Mouse (Mus musculus) myocyte (in vitro differentiated cells): Measurements from ENCODE around the gene Stox1. TPM values are rescaled to one million over a fixed set of nuclear protein-coding genes. Genes with fewer than 3 reads are reported as not detected.
"Not testable (repeated sequence)": the region's sequence is repeated elsewhere in the genome, so short reads cannot be mapped to it uniquely, and the experiment has no call there.

Source experiments
- H3K27me3 ChIP-seq: one replicate; pipeline ENCODE4 v1.6.1; 2011; ENCODE audit not compliant: control insufficient read depth, insufficient read depth, insufficient read length
- H3K36me3 ChIP-seq: one replicate; pipeline ENCODE4 v1.6.1; 2011; ENCODE audit not compliant: control insufficient read depth, insufficient read depth
- H3K4me2 ChIP-seq: one replicate; pipeline ENCODE4 v1.6.1; 2011; ENCODE audit warnings: low read depth, control low read depth
- H3K4me3 ChIP-seq: one replicate; pipeline ENCODE4 v1.5.1; 2011; ENCODE audit warnings: mild to moderate bottlenecking, control low read depth, moderate library complexity
- H3K79me2 ChIP-seq: one replicate; pipeline ENCODE4 v1.6.1; 2011; ENCODE audit not compliant: control insufficient read depth, insufficient read depth
- H3ac ChIP-seq: one replicate; pipeline ENCODE4 v1.6.1; 2011; ENCODE audit not compliant: control insufficient read depth, insufficient read length
- CEBPB ChIP-seq: IDR thresholded peaks from 2 replicates; pipeline ENCODE4 v1.6.1; 2011; ENCODE audit warnings: mild to moderate bottlenecking, moderate library complexity; ENCODE audit not compliant: poor library complexity, insufficient read depth, severe bottlenecking
- E2F4 ChIP-seq: IDR thresholded peaks from one replicate; pipeline ENCODE4 v1.6.1; 2011; ENCODE audit warnings: mild to moderate bottlenecking, control low read depth, moderate library complexity; ENCODE audit not compliant: insufficient read depth
- MAX ChIP-seq: IDR thresholded peaks from one replicate; pipeline ENCODE4 v1.6.1; 2011; ENCODE audit warnings: low read depth, mild to moderate bottlenecking, control low read depth
- MYOD1 ChIP-seq, 3 experiments: IDR thresholded peaks; one replicate each; pipeline ENCODE4 v1.6.1; 2011; ENCODE audit warnings: control low read depth in 2 of 3, low read depth in 2 of 3, mild to moderate bottlenecking in 2 of 3, moderate library complexity in 1 of 3; ENCODE audit not compliant: insufficient read length in 2 of 3, control insufficient read depth in 1 of 3
- MYOG ChIP-seq, 3 experiments: IDR thresholded peaks; one replicate each; pipeline ENCODE4 v1.6.1; 2011; ENCODE audit warnings: control low read depth in 2 of 3, low read depth in 2 of 3, mild to moderate bottlenecking in 2 of 3; ENCODE audit not compliant: insufficient read length in 2 of 3, control insufficient read depth in 1 of 3, insufficient read depth in 1 of 3
- POLR2A ChIP-seq: IDR thresholded peaks from one replicate; pipeline ENCODE4 v1.6.1; 2011; ENCODE audit warnings: low read depth, mild to moderate bottlenecking, control low read depth, moderate library complexity; ENCODE audit not compliant: insufficient read length
- POLR2AphosphoS2 ChIP-seq: IDR thresholded peaks from one replicate; pipeline ENCODE4 v1.6.1; 2011; ENCODE audit warnings: low read depth, control low read depth; ENCODE audit not compliant: insufficient read length
- REST ChIP-seq: IDR thresholded peaks from one replicate; pipeline ENCODE4 v1.6.1; 2011; ENCODE audit warnings: mild to moderate bottlenecking, control low read depth, moderate library complexity; ENCODE audit not compliant: insufficient read depth, insufficient read length
- SRF ChIP-seq: IDR thresholded peaks from one replicate; pipeline ENCODE4 v1.6.1; 2011; ENCODE audit warnings: low read depth; ENCODE audit not compliant: control insufficient read depth, insufficient read length
- TCF12 ChIP-seq: IDR thresholded peaks from one replicate; pipeline ENCODE4 v1.6.1; 2011; ENCODE audit warnings: mild to moderate bottlenecking, control low read depth; ENCODE audit not compliant: poor library complexity, insufficient read depth, severe bottlenecking
- TCF3 ChIP-seq: IDR thresholded peaks from one replicate; pipeline ENCODE4 v1.6.1; 2011; ENCODE audit warnings: low read depth, control low read depth; ENCODE audit not compliant: insufficient read length
- USF1 ChIP-seq: IDR thresholded peaks from one replicate; pipeline ENCODE4 v1.6.1; 2011; ENCODE audit warnings: low read depth, mild to moderate bottlenecking, control low read depth, moderate library complexity
- polyA plus RNA-seq: library from polyadenylated mRNA; unstranded; fragments of >200 nt; fragmentation: generic; extraction: Trizol; gene quantifications from one replicate; pipeline ENCODE4 v1.2.1, GENCODE M21; 2012; ENCODE audit warnings: missing spikeins

Gene Stox1
- polyA plus RNA-seq, 1 experiment, result not detected

DNA sequence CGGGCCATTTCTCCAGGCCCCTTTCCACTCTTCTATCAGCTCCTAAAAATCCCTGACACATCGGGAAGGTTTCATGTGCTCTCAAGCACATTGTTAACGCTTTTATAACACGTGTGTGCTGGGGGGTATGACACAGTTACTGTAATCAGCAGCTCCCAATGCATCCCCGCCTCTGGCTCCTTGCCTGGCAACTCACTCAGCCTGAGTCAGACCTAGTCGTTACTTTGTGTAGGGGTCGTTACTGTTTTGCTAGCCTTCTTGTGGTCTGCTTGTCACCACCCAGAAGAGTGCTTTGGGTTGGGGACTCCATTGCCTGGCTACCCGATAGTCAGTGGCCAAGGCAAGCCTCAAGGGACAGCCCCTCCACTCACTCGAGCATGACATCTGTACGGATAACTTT is 4.9 kb upstream of the Stox1 start:
- peaks cover 5% of the 10 kb centered on the region for H3K27me3 ChIP-seq
- TF ChIP-seq E2F4, result no peak
- TF ChIP-seq USF1, result no peak
- no peak for TF ChIP-seq MYOG (IDR thresholded peaks at IDR 0.05; ENCODE audit: control insufficient read depth in 1 of 3, insufficient read depth in 1 of 3, insufficient read length in 2 of 3, low read depth in 2 of 3)
- no peak for TF ChIP-seq TCF3
- no peak for TF ChIP-seq CEBPB
- TF ChIP-seq POLR2A, result no peak
- TF ChIP-seq TCF12, result no peak
- TF ChIP-seq POLR2AphosphoS2, result no peak
- TF ChIP-seq SRF, result no peak
- no peak for TF ChIP-seq MAX
- TF ChIP-seq REST, result no peak
- no peak for TF ChIP-seq MYOD1 (IDR thresholded peaks at IDR 0.05; ENCODE audit: control insufficient read depth in 1 of 3, insufficient read length in 2 of 3, low read depth in 2 of 3)
- no peak overlapping the region for H3ac ChIP-seq
- no peak overlapping the region for H3K4me2 ChIP-seq
- no peaks in the 10 kb centered on the region for H3K36me3 ChIP-seq
- no peaks in the 10 kb centered on the region for H3K79me2 ChIP-seq
- no peak overlapping the region for H3K4me3 ChIP-seq

DNA sequence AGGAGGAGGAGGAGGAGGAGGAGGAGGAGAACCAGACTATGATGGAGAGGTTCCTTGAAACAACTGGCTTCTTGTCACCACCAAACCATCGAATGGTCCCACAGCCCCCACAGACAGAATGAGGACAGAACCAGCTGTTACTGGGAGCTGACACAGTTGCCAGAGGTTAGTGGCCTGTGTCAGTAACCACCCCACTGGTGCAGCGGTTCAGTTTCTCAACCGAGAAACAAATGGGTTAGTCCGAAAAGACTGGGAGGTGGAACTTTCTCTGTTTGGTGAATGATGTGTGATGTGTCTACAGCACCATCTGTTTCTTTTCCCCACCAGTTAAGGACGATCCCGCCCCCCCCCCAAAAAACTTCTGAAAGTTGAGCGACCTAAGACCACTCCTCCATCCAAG is 992 bp downstream of the Stox1 start:
- no peaks in the 10 kb centered on the region for H3K36me3 ChIP-seq
- H3K79me2 ChIP-seq, result no peaks in the 10 kb centered on the region
- H3ac ChIP-seq, result no peak overlapping the region
- TF ChIP-seq MYOG (IDR thresholded peaks at IDR 0.05; ENCODE audit: control insufficient read depth in 1 of 3, insufficient read depth in 1 of 3, insufficient read length in 2 of 3, low read depth in 2 of 3) (no peak), MAX (no peak), E2F4 (no peak), TCF3 (no peak), REST (no peak), POLR2A (no peak), CEBPB (no peak), SRF (no peak), MYOD1 (IDR thresholded peaks at IDR 0.05; ENCODE audit: control insufficient read depth in 1 of 3, insufficient read length in 2 of 3, low read depth in 2 of 3) (no peak), TCF12 (no peak), USF1 (no peak), POLR2AphosphoS2 (no peak)
- H3K4me2 ChIP-seq, result no peak overlapping the region
- peaks cover 33% of the 10 kb centered on the region for H3K27me3 ChIP-seq
- no peak overlapping the region for H3K4me3 ChIP-seq

DNA sequence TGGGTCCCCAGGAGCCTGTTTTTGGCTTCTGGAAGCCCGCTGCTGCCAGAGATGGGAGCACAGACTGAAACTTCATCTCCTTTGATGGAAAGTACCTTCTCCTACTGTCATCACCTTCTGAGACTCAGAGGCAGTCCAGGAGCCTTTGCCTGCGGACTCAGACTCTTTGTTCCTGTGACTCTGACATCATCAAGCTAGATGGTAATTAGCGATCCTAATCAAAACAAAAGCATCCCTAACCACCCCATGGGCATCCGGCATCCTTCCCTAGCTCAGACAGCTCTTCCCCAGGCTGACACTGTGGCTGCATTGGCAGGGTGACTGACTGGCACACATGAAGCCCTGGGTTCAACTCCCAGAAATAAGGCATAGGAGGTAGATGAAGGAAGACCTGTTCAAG is 3.2 kb downstream of the Stox1 start:
- H3K36me3 ChIP-seq, result no peaks in the 10 kb centered on the region
- no peaks in the 10 kb centered on the region for H3K79me2 ChIP-seq
- no peak overlapping the region for H3ac ChIP-seq
- no peak for TF ChIP-seq E2F4
- no peak for TF ChIP-seq MYOG (IDR thresholded peaks at IDR 0.05; ENCODE audit: control insufficient read depth in 1 of 3, insufficient read depth in 1 of 3, insufficient read length in 2 of 3, low read depth in 2 of 3)
- TF ChIP-seq POLR2A, result no peak
- TF ChIP-seq TCF12, result no peak
- no peak for TF ChIP-seq MYOD1 (IDR thresholded peaks at IDR 0.05; ENCODE audit: control insufficient read depth in 1 of 3, insufficient read length in 2 of 3, low read depth in 2 of 3)
- TF ChIP-seq CEBPB, result no peak
- TF ChIP-seq TCF3, result no peak
- no peak for TF ChIP-seq REST
- no peak for TF ChIP-seq MAX
- TF ChIP-seq SRF, result no peak
- H3K4me2 ChIP-seq, result no peak overlapping the region
- peaks cover 43% of the 10 kb centered on the region for H3K27me3 ChIP-seq
- H3K4me3 ChIP-seq, result no peak overlapping the region

DNA sequence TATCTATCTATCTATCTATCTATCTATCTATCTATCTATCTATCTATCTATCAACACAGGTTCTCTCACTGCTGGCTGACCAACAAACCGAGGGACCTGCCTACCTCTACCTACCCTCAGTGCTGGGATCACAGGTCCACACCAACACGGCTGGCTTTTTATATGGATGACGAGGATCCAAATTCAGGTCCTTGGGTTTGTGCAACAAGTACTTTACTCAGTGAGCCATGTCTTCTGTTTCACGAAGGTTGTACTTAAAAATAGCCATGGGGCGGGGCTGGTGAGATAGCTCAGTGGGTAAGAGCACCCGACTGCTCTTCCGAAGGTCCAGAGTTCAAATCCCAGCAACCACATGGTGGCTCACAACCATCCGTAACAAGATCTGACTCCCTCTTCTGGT is 5.4 kb downstream of the Stox1 start:
- not testable (repeated sequence) for H3K4me3 ChIP-seq, H3K79me2 ChIP-seq, H3ac ChIP-seq, H3K4me2 ChIP-seq, H3K36me3 ChIP-seq
- peaks cover 35% of the 10 kb centered on the region for H3K27me3 ChIP-seq

DNA sequence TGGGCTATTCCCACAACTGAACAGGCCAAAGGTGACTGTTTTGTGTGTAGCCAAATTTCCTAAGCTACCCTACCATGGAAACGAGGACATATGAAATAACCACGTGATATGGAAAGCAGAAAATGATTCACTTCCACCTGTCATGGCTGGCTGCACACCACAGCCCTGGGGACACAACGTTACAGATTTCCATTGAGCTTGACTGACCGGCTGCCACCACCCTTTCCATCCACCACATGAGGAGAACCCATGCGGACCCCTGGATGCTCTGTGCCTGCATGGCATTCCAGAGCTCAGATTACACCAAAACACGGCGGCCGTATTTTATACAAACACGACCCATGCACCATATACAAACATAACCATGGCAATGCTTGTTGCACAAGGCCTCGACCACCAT is 12.5 kb downstream of the Stox1 start:
- Histone ChIP-seq H3K4me2 (no peak overlapping the region), H3ac (no peak overlapping the region), H3K27me3 (peaks cover 33% of the 10 kb centered on the region), H3K4me3 (no peak overlapping the region), H3K79me2 (no peaks in the 10 kb centered on the region), H3K36me3 (no peaks in the 10 kb centered on the region)
- TF ChIP-seq CEBPB (no peak), MAX (no peak), TCF12 (no peak), MYOG (IDR thresholded peaks at IDR 0.05; ENCODE audit: control insufficient read depth in 1 of 3, insufficient read depth in 1 of 3, insufficient read length in 2 of 3, low read depth in 2 of 3) (no peak), USF1 (no peak), MYOD1 (IDR thresholded peaks at IDR 0.05; ENCODE audit: control insufficient read depth in 1 of 3, insufficient read length in 2 of 3, low read depth in 2 of 3) (no peak), E2F4 (no peak), REST (no peak), POLR2AphosphoS2 (no peak), SRF (no peak), POLR2A (no peak), TCF3 (no peak)
